Mouse (Mus musculus) 3T3-L1 (cell line): ENCODE data around the gene Adamts5.

Experiments
- DNase-seq: peaks from one replicate; pipeline ENCODE4 v3.0.0-alpha.2; 2015; ENCODE audit warnings: low read depth, low spot score

The Adamts5 gene

GRCm38 (mm10) chr16:85901581-85901910 is at the start of gene Adamts5:
Gene Adamts5, minus strand, starts transcription at chr16:85901828.
- DNase-seq, result no peak

GRCm38 (mm10) chr16:85950356-85950755 is 48.7 kb upstream of the Adamts5 start:
- peak; percentile 86 for DNase-seq

- no peak for DNase-seq
Observed at GRCm38 (mm10) chr16:85926004-85926403, 24.4 kb upstream of the Adamts5 start.

GRCm38 (mm10) chr16:85922454-85922853 is 20.8 kb upstream of the Adamts5 start:
- no peak for DNase-seq

GRCm38 (mm10) chr16:85920122-85920521 is 18.5 kb upstream of the Adamts5 start:
- no peak for DNase-seq

- DNase-seq, result peak; percentile 73
Observed at GRCm38 (mm10) chr16:85900702-85901580, 687 bp downstream of the Adamts5 start.

GRCm38 (mm10) chr16:85899790-85900587 is 1.6 kb downstream of the Adamts5 start:
- no peak for DNase-seq

GRCm38 (mm10) chr16:85899301-85899721 is 2.3 kb downstream of the Adamts5 start:
- no peak for DNase-seq

GRCm38 (mm10) chr16:85898816-85899215 is 2.8 kb downstream of the Adamts5 start:
- DNase-seq, result no peak

- peak; percentile 58 for DNase-seq
Observed at GRCm38 (mm10) chr16:85898391-85898790, 3.2 kb downstream of the Adamts5 start.

GRCm38 (mm10) chr16:85897854-85898253 is 3.8 kb downstream of the Adamts5 start:
- peak; percentile 25 for DNase-seq

- DNase-seq, result no peak
Observed at GRCm38 (mm10) chr16:85895948-85896347, 5.7 kb downstream of the Adamts5 start.

GRCm38 (mm10) chr16:85889778-85890177 is 11.8 kb downstream of the Adamts5 start:
- no peak for DNase-seq

- DNase-seq, result no peak
Observed at GRCm38 (mm10) chr16:85887289-85888051, 14.2 kb downstream of the Adamts5 start.

- no peak for DNase-seq
Observed at GRCm38 (mm10) chr16:85879075-85879474, 22.6 kb downstream of the Adamts5 start.

- DNase-seq, result no peak
Observed at GRCm38 (mm10) chr16:85874141-85874540, 27.5 kb downstream of the Adamts5 start.

GRCm38 (mm10) chr16:85871971-85872370 is 29.7 kb downstream of the Adamts5 start:
- no peak for DNase-seq

GRCm38 (mm10) chr16:85871248-85871647 is 30.4 kb downstream of the Adamts5 start:
- no peak for DNase-seq

GRCm38 (mm10) chr16:85864691-85865389 is 36.8 kb downstream of the Adamts5 start:
- no peak for DNase-seq

GRCm38 (mm10) chr16:85854505-85854904 is 47.1 kb downstream of the Adamts5 start:
- no peak for DNase-seq

- DNase-seq, result peak; percentile 88
Observed at GRCm38 (mm10) chr16:85827066-85827465, 74.6 kb downstream of the Adamts5 start.
